Mouse (Mus musculus): Measurements from ENCODE around the gene Ccr1.

DNA sequence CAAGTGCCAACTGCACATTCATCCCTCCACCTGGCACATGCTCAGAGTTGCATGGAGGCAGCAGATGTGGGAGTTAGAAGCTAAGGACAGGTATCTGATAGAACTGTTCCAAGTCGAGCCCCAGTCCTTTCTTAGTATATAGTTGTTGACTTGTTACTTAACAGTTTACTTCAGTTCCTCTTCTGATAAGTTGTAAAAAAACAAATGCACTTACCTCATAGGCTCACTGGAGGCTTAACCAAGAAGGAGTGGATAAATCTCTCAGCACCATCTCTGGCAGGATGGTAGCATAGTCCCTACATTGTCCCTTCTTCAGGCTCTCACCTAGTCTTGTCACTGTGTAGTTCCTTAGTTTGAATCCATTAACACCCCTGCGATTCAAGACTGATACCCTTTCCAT is 44.2 kb upstream of the Ccr1 start:
- no peak for TF ChIP-seq CHD2 (IDR thresholded peaks at IDR 0.05; ENCODE audit: low read depth, low read length)
- TF ChIP-seq MAFK (IDR thresholded peaks at IDR 0.05; ENCODE audit: insufficient read depth, low read depth, low read length) = no peak
- no peak for TF ChIP-seq ZNF384 (IDR thresholded peaks at IDR 0.05; ENCODE audit: low read depth, low read length)
- no peak for TF ChIP-seq HCFC1 (IDR thresholded peaks at IDR 0.05; ENCODE audit: borderline replicate concordance, insufficient read depth, low read length)
